Mouse (Mus musculus) spleen, postnatal 36 days (tissue): ENCODE results near the gene Olfr832.
"Not testable (repeated sequence)": the region's sequence is repeated elsewhere in the genome, so short reads cannot be mapped to it uniquely, and the experiment has no call there.

Source experiments
- DNase-seq, 2 experiments: peaks; one replicate each; pipeline ENCODE4 v3.0.0; 2022; ENCODE audit warnings: low spot score in 2 of 2, mixed read lengths in 1 of 2

Olfr832 gene

DNA sequence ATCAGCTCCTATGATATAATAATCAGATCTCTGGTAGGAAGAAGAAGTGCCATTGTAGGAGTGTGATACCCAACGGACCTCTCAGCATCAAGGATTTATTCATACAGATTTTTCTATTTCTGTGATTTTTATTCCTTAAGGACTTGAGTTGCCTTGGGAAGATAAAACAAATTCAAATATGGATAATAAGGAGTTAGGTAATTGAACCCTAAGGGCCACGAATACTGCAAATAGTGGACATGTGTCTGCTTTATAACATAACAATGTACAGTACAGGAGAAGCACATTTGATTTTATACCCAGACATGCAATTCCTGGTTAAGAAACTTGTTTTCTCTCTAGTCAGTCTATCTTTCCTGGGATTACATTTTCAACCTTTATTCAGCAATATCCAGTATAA lies at the start of gene Olfr832:
Olfr832 (plus strand) TSS at position 301 of the 400 bp plus-strand sequence.
- not testable (repeated sequence) for DNase-seq

GRCm38 (mm10) chr9:18907699-18908098 lies 29.2 kb upstream of the Olfr832 start:
- not testable (repeated sequence) for DNase-seq

- DNase-seq = not testable (repeated sequence)
Observed at GRCm38 (mm10) chr9:18927921-18928320, 9.0 kb upstream of the Olfr832 start.

GRCm38 (mm10) chr9:18962021-18962420 lies 25.1 kb downstream of the Olfr832 start:
- no peak for DNase-seq

DNA sequence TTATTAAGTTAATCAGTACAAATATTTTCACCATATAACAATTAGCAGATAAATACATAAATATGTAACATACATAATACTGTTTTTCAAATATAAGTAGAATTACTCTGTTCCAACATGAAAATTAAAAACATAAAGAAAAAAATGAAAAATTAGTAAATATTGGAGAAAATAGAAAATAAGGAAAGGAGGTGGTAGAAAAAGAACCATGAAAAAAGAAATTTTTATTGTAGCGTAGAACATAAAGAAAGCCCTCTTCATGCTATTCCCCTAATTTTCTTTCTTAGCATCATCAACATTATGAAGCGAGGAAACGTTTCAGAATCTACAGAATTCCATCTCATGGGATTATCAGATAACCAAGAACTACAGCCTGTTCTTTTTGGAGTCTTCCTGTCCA lies 50.8 kb downstream of the Olfr832 start, which contains the start of gene Olfr834:
Olfr834 (plus strand) TSS at position 301 of the 400 bp plus-strand sequence.
- no peak for DNase-seq
